Mouse (Mus musculus): ENCODE measurements at regions not wholly inside any gene's neighbourhood (a gene's known extent, or its start where the extent isn't known, plus 50 kb on each side); places are given as distances from the start of the nearest gene placed in this dataset.

- no peak for ATAC-seq (replicated peaks; ENCODE audit: insufficient number of reproducible peaks, low FRiP score, low TSS enrichment, poor library complexity, severe bottlenecking)
These were observed 142.1 kb downstream of the Pik3r1 start for GRCm38 (mm10) chr13:101625922-101626321.

- ATAC-seq (replicated peaks; ENCODE audit: insufficient number of reproducible peaks, low FRiP score, low TSS enrichment, poor library complexity, severe bottlenecking) = no peak
These were observed 143.8 kb downstream of the Pik3r1 start for GRCm38 (mm10) chr13:101624179-101624581.

GRCm38 (mm10) chr13:101622649-101623048 lies 145.4 kb downstream of the Pik3r1 start:
- ATAC-seq (replicated peaks; ENCODE audit: insufficient number of reproducible peaks, low FRiP score, low TSS enrichment, poor library complexity, severe bottlenecking) = no peak

GRCm38 (mm10) chr13:101620660-101621059 lies 147.4 kb downstream of the Pik3r1 start:
- no peak for ATAC-seq (replicated peaks; ENCODE audit: insufficient number of reproducible peaks, low FRiP score, low TSS enrichment, poor library complexity, severe bottlenecking)

GRCm38 (mm10) chr13:101619154-101619553 lies 148.9 kb downstream of the Pik3r1 start:
- ATAC-seq (replicated peaks; ENCODE audit: insufficient number of reproducible peaks, low FRiP score, low TSS enrichment, poor library complexity, severe bottlenecking) = no peak

GRCm38 (mm10) chr13:101612786-101613185 lies 155.2 kb downstream of the Pik3r1 start:
- no peak for ATAC-seq (replicated peaks; ENCODE audit: insufficient number of reproducible peaks, low FRiP score, low TSS enrichment, poor library complexity, severe bottlenecking)

- no peak for ATAC-seq (replicated peaks; ENCODE audit: insufficient number of reproducible peaks, low FRiP score, low TSS enrichment, poor library complexity, severe bottlenecking)
These were observed 156.3 kb downstream of the Pik3r1 start for GRCm38 (mm10) chr13:101611725-101612124.

GRCm38 (mm10) chr13:101606184-101606730 lies 161.8 kb downstream of the Pik3r1 start:
- no peak for ATAC-seq (replicated peaks; ENCODE audit: insufficient number of reproducible peaks, low FRiP score, low TSS enrichment, poor library complexity, severe bottlenecking)

GRCm38 (mm10) chr13:101605685-101606084 lies 162.3 kb downstream of the Pik3r1 start:
- ATAC-seq (replicated peaks; ENCODE audit: insufficient number of reproducible peaks, low FRiP score, low TSS enrichment, poor library complexity, severe bottlenecking) = no peak

GRCm38 (mm10) chr13:101605051-101605450 lies 163.0 kb downstream of the Pik3r1 start:
- no peak for ATAC-seq (replicated peaks; ENCODE audit: insufficient number of reproducible peaks, low FRiP score, low TSS enrichment, poor library complexity, severe bottlenecking)

GRCm38 (mm10) chr13:101598126-101598485 lies 169.9 kb downstream of the Pik3r1 start:
- no peak for ATAC-seq (replicated peaks; ENCODE audit: insufficient number of reproducible peaks, low FRiP score, low TSS enrichment, poor library complexity, severe bottlenecking)

- no peak for ATAC-seq (replicated peaks; ENCODE audit: insufficient number of reproducible peaks, low FRiP score, low TSS enrichment, poor library complexity, severe bottlenecking)
These were observed 170.5 kb downstream of the Pik3r1 start for GRCm38 (mm10) chr13:101597243-101598125.

GRCm38 (mm10) chr13:101594511-101595175 lies 173.4 kb downstream of the Pik3r1 start:
- no peak for ATAC-seq (replicated peaks; ENCODE audit: insufficient number of reproducible peaks, low FRiP score, low TSS enrichment, poor library complexity, severe bottlenecking)

- peak; percentile 50 for ATAC-seq (replicated peaks; ENCODE audit: insufficient number of reproducible peaks, low FRiP score, low TSS enrichment, poor library complexity, severe bottlenecking)
These were observed 175.7 kb downstream of the Pik3r1 start for GRCm38 (mm10) chr13:101592355-101592754.

- no peak for ATAC-seq (replicated peaks; ENCODE audit: insufficient number of reproducible peaks, low FRiP score, low TSS enrichment, poor library complexity, severe bottlenecking)
These were observed 179.1 kb downstream of the Pik3r1 start for GRCm38 (mm10) chr13:101588905-101589304.

GRCm38 (mm10) chr13:101586787-101587186 lies 181.2 kb downstream of the Pik3r1 start:
- ATAC-seq (replicated peaks; ENCODE audit: insufficient number of reproducible peaks, low FRiP score, low TSS enrichment, poor library complexity, severe bottlenecking) = no peak

- ATAC-seq (replicated peaks; ENCODE audit: insufficient number of reproducible peaks, low FRiP score, low TSS enrichment, poor library complexity, severe bottlenecking) = no peak
These were observed 191.5 kb downstream of the Pik3r1 start for GRCm38 (mm10) chr13:101576481-101576880.

- ATAC-seq (replicated peaks; ENCODE audit: insufficient number of reproducible peaks, low FRiP score, low TSS enrichment, poor library complexity, severe bottlenecking) = no peak
These were observed 195.0 kb downstream of the Pik3r1 start for GRCm38 (mm10) chr13:101572809-101573590.

- ATAC-seq (replicated peaks; ENCODE audit: insufficient number of reproducible peaks, low FRiP score, low TSS enrichment, poor library complexity, severe bottlenecking) = no peak
These were observed 195.8 kb downstream of the Pik3r1 start for GRCm38 (mm10) chr13:101572246-101572645.

All from monocyte, adult 5-6 weeks (primary cell).